Mouse (Mus musculus) neural tube, embryonic 13.5 days (tissue): Measurements from ENCODE around the gene Ssh3. TPM values are rescaled to one million over a fixed set of nuclear protein-coding genes. Genes with fewer than 3 reads are reported as not detected.

Experiments
- ATAC-seq: fragments of 200-750 bp; cut with Nextera tagmentation; 2 replicates; pipeline ENCODE4 v1.8.0; 2017; ENCODE audit warnings: low read depth, mild to moderate bottlenecking, moderate TSS enrichment, moderate library complexity
- H3K27ac ChIP-seq: fragments of 300-500 bp; sonication (generic); replicated peaks from 2 replicates; pipeline ENCODE4 v1.5.1; 2015; ENCODE audit warnings: moderate library complexity, mild to moderate bottlenecking, inconsistent platforms
- H3K27me3 ChIP-seq: fragments of 300-500 bp; sonication (generic); 2 replicates; pipeline ENCODE4 v1.6.1; 2015; ENCODE audit warnings: mild to moderate bottlenecking, inconsistent platforms
- H3K36me3 ChIP-seq: fragments of 300-500 bp; sonication (generic); 2 replicates; pipeline ENCODE4 v1.6.1; 2015; ENCODE audit warnings: mild to moderate bottlenecking, inconsistent platforms
- H3K4me1 ChIP-seq: fragments of 300-500 bp; sonication (generic); replicated peaks from 2 replicates; pipeline ENCODE4 v1.6.1; 2015; ENCODE audit warnings: inconsistent platforms
- H3K4me2 ChIP-seq: fragments of 300-500 bp; sonication (generic); 2 replicates; pipeline ENCODE4 v1.6.1; 2015; ENCODE audit warnings: inconsistent platforms, mild to moderate bottlenecking, moderate library complexity
- H3K4me3 ChIP-seq: fragments of 300-500 bp; sonication (generic); 2 replicates; pipeline ENCODE4 v1.5.1; 2015; ENCODE audit warnings: mild to moderate bottlenecking, inconsistent platforms
- H3K9ac ChIP-seq: fragments of 300-500 bp; sonication (generic); 2 replicates; pipeline ENCODE4 v1.6.1; 2015; ENCODE audit warnings: moderate library complexity, mild to moderate bottlenecking, inconsistent platforms
- H3K9me3 ChIP-seq: fragments of 300-500 bp; sonication (generic); 2 replicates; pipeline ENCODE4 v1.6.1; 2016; ENCODE audit warnings: inconsistent platforms
- WGBS: fragments of 180-500 bp; shearing (Covaris S2); methylation state at CpG from one replicate; pipeline ENCODE4 v1.1.7; 2015; 5-methylcytosine and 5-hydroxymethylcytosine counted together
- polyA plus RNA-seq: library from polyadenylated mRNA; unstranded; fragments of >200 nt; fragmentation: Nextera tagmentation; extraction: Ambion mirVana; gene quantifications from 2 replicates; pipeline ENCODE4 v1.2.1, GENCODE M21; 2015

Gene Ssh3
- polyA plus RNA-seq, 1 experiment from 2014 or later = 8.2 TPM

- Histone ChIP-seq H3K27me3 (no peaks in the 10 kb centered on the region), H3K36me3 (peaks cover 78% of the 10 kb centered on the region), H3K4me1 (peaks cover 8% of the 10 kb centered on the region), H3K4me3 (no peak overlapping the region), H3K27ac (no peak overlapping the region), H3K9me3 (no peaks in the 10 kb centered on the region), H3K4me2 (no peak overlapping the region), H3K9ac (no peak overlapping the region)
- no peak for ATAC-seq
- 73% methylated on average over 15 of the region's 15 CpGs for WGBS
Measured at GRCm38 (mm10) chr19:4290749-4291148, 21.8 kb upstream of the Ssh3 start.

DNA sequence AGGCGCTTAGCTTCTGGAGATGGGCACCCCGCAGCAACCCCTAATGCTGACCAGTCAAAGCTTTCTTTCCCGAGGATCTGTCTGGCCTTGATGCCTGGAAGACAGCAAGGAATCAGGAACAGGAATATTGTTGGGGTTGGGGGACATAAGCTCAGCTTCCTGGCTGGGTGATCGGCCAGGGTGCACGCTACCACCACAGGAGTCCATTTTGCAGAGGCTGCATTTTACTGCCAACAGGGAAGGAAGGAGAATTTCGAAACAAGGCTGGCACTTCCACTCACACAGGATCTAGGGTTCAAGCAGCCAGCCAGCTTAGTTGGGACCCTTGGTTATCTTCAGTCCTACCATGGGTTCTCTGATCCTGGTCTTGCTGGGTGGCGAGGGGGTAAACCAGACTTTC, 14.7 kb upstream of the Ssh3 start:
- H3K9ac ChIP-seq = peak overlapping the region; percentile 87; the same call in 1 of the 2 replicates
- H3K9me3 ChIP-seq = no peaks in the 10 kb centered on the region

GRCm38 (mm10) chr19:4282898-4283553, 14.0 kb upstream of the Ssh3 start, which contains the start of gene Ankrd13d:
Gene Ankrd13d (minus strand): TSS chr19:4283137.
- H3K27ac ChIP-seq = peak within 1 kb of the TSS; percentile 70
- peaks cover 4% of the 10 kb centered on the region; the same call in 1 of the 2 replicates for H3K27me3 ChIP-seq
- ATAC-seq = peak; percentile 94
- H3K4me3 ChIP-seq = peak within 1 kb of the TSS; percentile 62
- peak within 1 kb of the TSS; percentile 87 for H3K9ac ChIP-seq
- WGBS = under 1% methylated on average over 49 of the region's 50 CpGs
- peaks cover 18% of the 10 kb centered on the region for H3K4me1 ChIP-seq
- H3K9me3 ChIP-seq = no peaks in the 10 kb centered on the region
- peak within 1 kb of the TSS; percentile 74 for H3K4me2 ChIP-seq
- H3K36me3 ChIP-seq = peaks cover 41% of the 10 kb centered on the region

More for the DNA sequence above, 14.7 kb upstream of the Ssh3 start:
- peaks cover 18% of the 10 kb centered on the region for H3K4me1 ChIP-seq
- peaks cover 4% of the 10 kb centered on the region; the same call in 1 of the 2 replicates for H3K27me3 ChIP-seq
- H3K27ac ChIP-seq = peak overlapping the region; percentile 46; the same call in 1 of the 2 replicates
- no peak for ATAC-seq
- 48% methylated on average over 7 of the region's 7 CpGs for WGBS
- peak overlapping the region; percentile 62; the same call in 1 of the 2 replicates for H3K4me3 ChIP-seq
- H3K4me2 ChIP-seq = peak overlapping the region; percentile 74
- H3K36me3 ChIP-seq = peaks cover 47% of the 10 kb centered on the region

GRCm38 (mm10) chr19:4280425-4280824, 11.4 kb upstream of the Ssh3 start:
- H3K4me3 ChIP-seq = no peak overlapping the region
- no peak overlapping the region for H3K4me2 ChIP-seq
- H3K4me1 ChIP-seq = peaks cover 18% of the 10 kb centered on the region
- H3K27ac ChIP-seq = no peak overlapping the region
- no peak overlapping the region for H3K9ac ChIP-seq
- WGBS = 90% methylated on average over 9 of the region's 9 CpGs
- no peaks in the 10 kb centered on the region for H3K9me3 ChIP-seq
- no peak for ATAC-seq
- H3K36me3 ChIP-seq = peaks cover 32% of the 10 kb centered on the region
- peaks cover 4% of the 10 kb centered on the region; the same call in 1 of the 2 replicates for H3K27me3 ChIP-seq

- WGBS = 91% methylated on average over 1 of the region's 1 CpGs
- peaks cover 4% of the 10 kb centered on the region; the same call in 1 of the 2 replicates for H3K27me3 ChIP-seq
- no peak overlapping the region for H3K4me2 ChIP-seq
- H3K9ac ChIP-seq = no peak overlapping the region
- H3K36me3 ChIP-seq = peaks cover 29% of the 10 kb centered on the region
- no peak overlapping the region for H3K27ac ChIP-seq
- no peak overlapping the region for H3K4me3 ChIP-seq
- no peak for ATAC-seq
- peaks cover 18% of the 10 kb centered on the region for H3K4me1 ChIP-seq
- H3K9me3 ChIP-seq = no peaks in the 10 kb centered on the region
Measured at GRCm38 (mm10) chr19:4279487-4279886, 10.5 kb upstream of the Ssh3 start.

GRCm38 (mm10) chr19:4270972-4271371, 2.0 kb upstream of the Ssh3 start:
- H3K4me1 ChIP-seq = peaks cover 9% of the 10 kb centered on the region
- H3K9me3 ChIP-seq = no peaks in the 10 kb centered on the region
- no peak overlapping the region for H3K9ac ChIP-seq
- H3K36me3 ChIP-seq = peaks cover 29% of the 10 kb centered on the region
- 95% methylated on average over 11 of the region's 11 CpGs for WGBS
- no peak overlapping the region for H3K4me3 ChIP-seq
- peaks cover 44% of the 10 kb centered on the region for H3K27me3 ChIP-seq
- no peak overlapping the region for H3K27ac ChIP-seq
- H3K4me2 ChIP-seq = no peak overlapping the region
- no peak for ATAC-seq

DNA sequence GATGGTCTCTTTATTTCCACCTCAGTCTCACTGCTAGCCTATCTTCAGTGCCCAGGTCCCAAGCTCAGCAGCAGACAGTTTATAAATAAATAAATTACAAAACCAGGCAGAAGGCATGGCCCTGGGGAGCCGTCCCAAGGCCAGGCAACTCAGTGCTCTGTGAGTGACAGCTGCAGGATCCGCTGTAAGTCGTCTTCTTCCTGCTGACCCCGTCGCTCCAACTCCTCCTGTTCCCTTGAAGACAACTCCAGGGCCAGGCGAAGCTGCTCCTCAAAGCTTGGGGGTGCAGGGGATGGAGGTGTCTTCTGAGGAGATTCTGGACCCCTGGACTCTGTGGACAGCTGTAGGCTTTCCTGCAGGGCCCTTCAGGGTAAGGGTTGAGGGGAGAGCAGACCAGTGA, 1.2 kb upstream of the Ssh3 start:
- Histone ChIP-seq H3K36me3 (peaks cover 24% of the 10 kb centered on the region), H3K4me1 (peaks cover 9% of the 10 kb centered on the region), H3K4me2 (no peak overlapping the region), H3K9me3 (no peaks in the 10 kb centered on the region), H3K27ac (no peak overlapping the region), H3K4me3 (no peak overlapping the region), H3K27me3 (peaks cover 44% of the 10 kb centered on the region), H3K9ac (no peak overlapping the region)
- no peak for ATAC-seq
- 69% methylated on average over 6 of the region's 6 CpGs for WGBS

DNA sequence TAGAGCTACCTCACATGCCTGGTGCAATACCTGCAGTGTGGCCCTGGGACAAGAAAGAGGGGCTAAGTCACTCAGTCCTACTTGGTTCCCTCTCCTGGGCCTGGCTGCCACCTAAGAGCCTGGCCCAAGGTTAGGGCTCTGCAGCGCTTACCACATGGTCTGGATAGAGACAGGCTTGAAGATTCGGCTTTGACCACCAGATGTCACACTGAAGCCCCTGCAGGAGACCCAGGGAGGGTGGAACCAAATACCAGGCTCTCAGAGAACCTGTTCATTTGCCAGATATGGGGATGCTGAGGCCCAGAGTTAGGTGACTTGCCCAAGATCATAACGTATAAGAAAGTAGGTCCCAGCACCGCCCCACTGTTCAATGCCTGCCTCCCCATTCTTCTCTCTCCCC, 3.0 kb downstream of the Ssh3 start:
- Histone ChIP-seq H3K4me2 (no peak overlapping the region), H3K4me3 (no peak overlapping the region), H3K36me3 (peaks cover 4% of the 10 kb centered on the region), H3K4me1 (peaks cover 9% of the 10 kb centered on the region), H3K27me3 (peaks cover 41% of the 10 kb centered on the region), H3K9ac (no peak overlapping the region), H3K27ac (no peak overlapping the region), H3K9me3 (no peaks in the 10 kb centered on the region)
- 66% methylated on average over 4 of the region's 4 CpGs for WGBS
- ATAC-seq = no peak

GRCm38 (mm10) chr19:4264171-4264780, 4.7 kb downstream of the Ssh3 start:
- ATAC-seq = no peak
- no peak overlapping the region for H3K4me2 ChIP-seq
- peaks cover 8% of the 10 kb centered on the region for H3K4me1 ChIP-seq
- H3K27ac ChIP-seq = no peak overlapping the region
- H3K27me3 ChIP-seq = peaks cover 24% of the 10 kb centered on the region
- 96% methylated on average over 6 of the region's 6 CpGs for WGBS
- H3K36me3 ChIP-seq = no peaks in the 10 kb centered on the region
- no peak overlapping the region for H3K9ac ChIP-seq
- no peak overlapping the region for H3K4me3 ChIP-seq
- H3K9me3 ChIP-seq = no peaks in the 10 kb centered on the region

DNA sequence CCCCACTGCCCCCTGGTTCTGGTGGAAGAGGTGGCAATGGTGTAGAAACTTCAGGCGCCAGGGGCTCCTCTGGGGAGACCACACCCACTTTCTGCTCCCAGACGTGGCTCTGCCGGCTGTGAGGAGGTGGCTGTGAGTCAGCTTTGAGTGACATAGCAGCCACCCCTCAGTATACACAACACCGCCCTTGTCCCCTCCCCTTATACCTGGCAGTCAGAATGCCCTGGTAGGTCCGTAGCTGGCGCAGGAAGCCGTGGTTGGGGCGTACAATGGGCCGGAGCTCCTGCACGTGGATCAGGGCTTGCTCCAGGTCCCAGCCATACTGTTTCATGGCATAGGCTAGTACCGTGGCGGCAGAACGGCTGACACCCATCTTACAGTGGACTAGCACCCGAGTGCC, 5.3 kb downstream of the Ssh3 start:
- Histone ChIP-seq H3K27ac (no peak overlapping the region), H3K36me3 (no peaks in the 10 kb centered on the region), H3K9me3 (no peaks in the 10 kb centered on the region), H3K4me2 (no peak overlapping the region), H3K9ac (no peak overlapping the region), H3K27me3 (peaks cover 18% of the 10 kb centered on the region), H3K4me1 (peaks cover 3% of the 10 kb centered on the region), H3K4me3 (no peak overlapping the region)
- ATAC-seq = no peak
- 69% methylated on average over 14 of the region's 14 CpGs for WGBS

GRCm38 (mm10) chr19:4262756-4263155, 6.2 kb downstream of the Ssh3 start:
- H3K4me2 ChIP-seq = no peak overlapping the region
- peaks cover 5% of the 10 kb centered on the region for H3K4me1 ChIP-seq
- H3K9me3 ChIP-seq = no peaks in the 10 kb centered on the region
- H3K36me3 ChIP-seq = no peaks in the 10 kb centered on the region
- no peak overlapping the region for H3K4me3 ChIP-seq
- no peak overlapping the region for H3K27ac ChIP-seq
- peaks cover 9% of the 10 kb centered on the region for H3K27me3 ChIP-seq
- WGBS = 79% methylated on average over 6 of the region's 6 CpGs
- ATAC-seq = no peak
- H3K9ac ChIP-seq = no peak overlapping the region; the same call in 1 of the 2 replicates

DNA sequence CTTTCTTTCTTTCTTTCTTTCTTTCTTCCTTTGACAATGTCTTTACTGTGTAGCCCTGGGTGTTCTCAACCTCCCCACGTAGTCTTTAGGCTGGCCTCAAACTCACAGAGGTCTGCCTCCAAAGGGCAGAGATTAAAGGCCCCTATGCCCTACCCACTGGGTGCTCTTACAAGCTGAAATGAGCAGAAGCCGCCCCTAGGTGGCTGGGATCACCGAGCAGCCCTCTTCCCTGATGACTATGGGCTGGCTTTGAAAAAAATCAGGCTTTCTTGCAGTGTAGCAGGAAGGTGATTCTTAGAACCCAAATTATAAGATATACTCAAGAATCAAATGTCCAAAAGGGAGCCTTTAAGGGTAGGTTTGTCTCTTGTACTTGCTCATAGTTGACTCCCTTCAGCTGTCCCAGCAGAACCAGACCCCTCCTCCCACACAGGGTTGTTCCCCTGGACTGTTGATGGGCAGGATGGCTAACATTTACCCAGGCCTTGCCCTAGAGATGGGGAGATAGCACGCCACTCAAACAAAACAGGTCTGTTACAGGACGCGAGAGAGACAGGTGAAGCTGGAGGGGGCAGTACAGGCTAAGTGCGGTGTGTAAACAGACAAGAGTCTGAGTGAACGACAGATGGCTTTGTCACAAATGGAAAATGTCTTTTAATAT, 7.8 kb downstream of the Ssh3 start:
- Histone ChIP-seq H3K27me3 (no peaks in the 10 kb centered on the region), H3K9me3 (no peaks in the 10 kb centered on the region), H3K4me1 (peaks cover 14% of the 10 kb centered on the region), H3K36me3 (no peaks in the 10 kb centered on the region), H3K27ac (no peak overlapping the region), H3K9ac (no peak overlapping the region), H3K4me2 (no peak overlapping the region), H3K4me3 (no peak overlapping the region)
- ATAC-seq = no peak
- 61% methylated on average over 8 of the region's 8 CpGs for WGBS
